Mouse (Mus musculus) mouse trophoblast stem cell (cell line): Measurements from ENCODE around the gene Tmem53.

Experiments used
- in situ Hi-C, 2 experiments: fragments of 300-500 bp; cut with MseI, MboI; formaldehyde crosslinking; loops; 2 replicates in 1 of 2; 3 replicates in 1 of 2; pipeline ENCODE4 v1.15.1; 2025

Gene Tmem53

GRCm38 (mm10) chr4:117314849-117315500, 63.2 kb downstream of the Tmem53 start:
- in situ Hi-C loops = loop anchor here in 1 of 2 experiments (5.0 kb wide), 1 partner anchor 43 kb away; no protein-coding TSS in a partner anchor

GRCm38 (mm10) chr4:117316800-117317199, 65.0 kb downstream of the Tmem53 start:
- in situ Hi-C loops = no loop called here

GRCm38 (mm10) chr4:117317701-117318190, 66.0 kb downstream of the Tmem53 start:
- in situ Hi-C loops = no loop called here
